Mouse (Mus musculus): Measurements from ENCODE around the gene Rbm44. TPM values are rescaled to one million over a fixed set of nuclear protein-coding genes. Genes with fewer than 3 reads are reported as not detected.

The Rbm44 gene
- polyA plus RNA-seq, 1 experiment from 2014 or later: 0.37 TPM

DNA sequence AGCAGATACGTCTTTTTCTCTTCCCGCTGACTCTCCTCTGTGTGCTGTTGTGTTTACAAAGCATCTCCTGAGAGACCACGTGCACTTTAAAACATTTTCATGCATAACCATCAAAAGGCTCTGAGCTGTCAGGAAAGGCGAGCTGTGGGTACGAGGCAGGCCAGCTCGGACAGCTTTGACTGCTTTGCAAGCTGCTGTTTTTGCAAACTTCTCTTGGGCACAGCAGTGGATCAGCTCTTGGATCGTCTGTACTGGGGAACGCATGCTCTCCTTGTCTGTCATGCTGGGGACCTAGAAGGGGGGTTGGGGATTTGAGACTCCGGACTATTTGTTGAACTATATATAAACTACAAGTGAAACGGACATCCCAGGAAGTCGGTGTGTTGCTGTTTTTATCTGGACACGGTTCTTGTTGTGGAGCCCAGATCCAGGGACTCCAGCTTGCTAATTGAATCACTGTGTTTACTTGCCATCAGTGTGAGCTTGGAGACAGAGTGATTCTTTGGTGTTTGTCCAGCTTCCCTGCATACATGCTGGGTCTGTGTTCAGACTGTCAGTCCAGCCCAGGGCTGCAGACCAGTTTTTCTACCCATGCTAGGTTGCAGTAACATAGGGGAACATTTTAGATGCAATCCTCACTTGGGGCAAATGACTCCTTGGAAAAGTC, 37.0 kb downstream of the Rbm44 start:
- H3K27ac ChIP-seq (ENCODE audit: low read depth, low read length): no peak overlapping the region
- 0 out of 2 replicates have a peak, but pooled peaks cover 2% of the 10 kb centered on the region for H3K4me1 ChIP-seq (ENCODE audit: control insufficient read depth, insufficient read depth, low read length)
- H3K27me3 ChIP-seq (ENCODE audit: control insufficient read depth, insufficient read depth, low read length): peaks cover 14% of the 10 kb centered on the region
- no peak overlapping the region for H3K9ac ChIP-seq (ENCODE audit: low read length)
- no peak for DNase-seq (ENCODE audit: low spot score, missing footprints)
- H3K4me2 ChIP-seq: no peak overlapping the region
- no peaks in the 10 kb centered on the region for H3K9me3 ChIP-seq (ENCODE audit: control insufficient read depth, low read length)
- 54% methylated on average over 12 of the region's 12 CpGs for WGBS
- H3K4me3 ChIP-seq (ENCODE audit: low read depth, low read length): no peak overlapping the region
- H3K36me3 ChIP-seq (ENCODE audit: control insufficient read depth, insufficient read depth, low read length): no peaks in the 10 kb centered on the region
- no peak for ATAC-seq (ENCODE audit: low FRiP score)

DNA sequence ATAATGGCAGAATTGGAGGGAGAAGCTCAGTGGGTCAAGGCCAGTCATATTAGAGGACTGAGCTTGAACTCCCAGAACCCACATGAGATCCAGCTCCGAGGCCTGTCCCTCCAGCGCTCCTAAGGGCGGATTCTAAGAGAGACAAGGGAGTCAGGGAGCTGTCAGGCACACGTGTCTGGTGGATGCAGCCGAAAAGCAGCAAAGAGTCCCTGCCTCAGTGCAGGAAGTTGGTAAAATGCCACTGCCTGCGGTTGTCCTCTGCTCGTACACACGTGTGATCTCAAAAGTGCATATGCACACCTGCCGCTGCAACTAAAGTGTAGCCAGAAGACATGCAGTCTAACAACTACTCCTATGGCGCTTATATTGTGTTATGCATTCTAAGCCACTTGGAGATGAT, 38.4 kb downstream of the Rbm44 start:
- Histone ChIP-seq H3K4me2 (no peak overlapping the region), H3K4me3 (ENCODE audit: low read depth, low read length) (no peak overlapping the region), H3K36me3 (ENCODE audit: control insufficient read depth, insufficient read depth, low read length) (no peaks in the 10 kb centered on the region), H3K9ac (ENCODE audit: low read length) (no peak overlapping the region), H3K4me1 (ENCODE audit: control insufficient read depth, insufficient read depth, low read length) (0 out of 2 replicates have a peak, but pooled peaks cover 2% of the 10 kb centered on the region), H3K9me3 (ENCODE audit: control insufficient read depth, low read length) (no peaks in the 10 kb centered on the region), H3K27me3 (ENCODE audit: control insufficient read depth, insufficient read depth, low read length) (peaks cover 14% of the 10 kb centered on the region), H3K27ac (ENCODE audit: low read depth, low read length) (no peak overlapping the region)
- WGBS: 86% methylated on average over 10 of the region's 10 CpGs
- ATAC-seq (ENCODE audit: low FRiP score) (no peak), DNase-seq (ENCODE audit: low spot score, missing footprints) (no peak)

DNA sequence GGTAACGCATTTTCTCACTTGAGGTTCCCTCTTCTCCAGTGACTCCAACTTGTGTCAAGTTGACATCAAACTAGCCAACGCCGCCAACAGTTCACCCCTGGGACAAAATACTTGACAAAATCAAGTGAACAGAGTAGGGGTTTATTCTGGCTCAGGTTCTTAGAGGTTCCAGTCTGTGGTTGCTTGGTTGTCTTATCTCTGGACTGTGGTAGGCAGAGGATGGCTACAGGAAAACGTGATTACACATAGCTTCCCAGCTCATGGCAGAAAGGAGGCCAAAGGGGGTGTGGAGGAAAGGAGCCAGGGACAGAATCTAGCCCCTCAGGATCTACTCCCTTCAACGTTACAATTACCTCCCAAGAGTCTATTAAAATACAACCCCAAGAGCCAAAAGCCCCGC, 41.8 kb downstream of the Rbm44 start:
- H3K9me3 ChIP-seq (ENCODE audit: control insufficient read depth, low read length): no peaks in the 10 kb centered on the region
- no peak overlapping the region for H3K9ac ChIP-seq (ENCODE audit: low read length)
- no peaks in the 10 kb centered on the region for H3K36me3 ChIP-seq (ENCODE audit: control insufficient read depth, insufficient read depth, low read length)
- 85% methylated on average over 6 of the region's 6 CpGs for WGBS
- no peak overlapping the region for H3K4me3 ChIP-seq (ENCODE audit: low read depth, low read length)
- no peak for DNase-seq (ENCODE audit: low spot score, missing footprints)
- ATAC-seq (ENCODE audit: low FRiP score): no peak
- no peaks in the 10 kb centered on the region for H3K4me1 ChIP-seq (ENCODE audit: control insufficient read depth, insufficient read depth, low read length)
- no peak overlapping the region for H3K4me2 ChIP-seq
- H3K27me3 ChIP-seq (ENCODE audit: control insufficient read depth, insufficient read depth, low read length): no peaks in the 10 kb centered on the region
- H3K27ac ChIP-seq (ENCODE audit: low read depth, low read length): no peak overlapping the region

GRCm38 (mm10) chr1:91187315-91187714, 42.4 kb downstream of the Rbm44 start:
- H3K4me2 ChIP-seq: no peak overlapping the region
- no peak overlapping the region for H3K27ac ChIP-seq (ENCODE audit: low read depth, low read length)
- DNase-seq (ENCODE audit: low spot score, missing footprints) (no peak), ATAC-seq (ENCODE audit: low FRiP score) (no peak)
- H3K27me3 ChIP-seq (ENCODE audit: control insufficient read depth, insufficient read depth, low read length): no peaks in the 10 kb centered on the region
- no peak overlapping the region for H3K9ac ChIP-seq (ENCODE audit: low read length)
- H3K9me3 ChIP-seq (ENCODE audit: control insufficient read depth, low read length): no peaks in the 10 kb centered on the region
- H3K36me3 ChIP-seq (ENCODE audit: control insufficient read depth, insufficient read depth, low read length): no peaks in the 10 kb centered on the region
- no peaks in the 10 kb centered on the region for H3K4me1 ChIP-seq (ENCODE audit: control insufficient read depth, insufficient read depth, low read length)
- H3K4me3 ChIP-seq (ENCODE audit: low read depth, low read length): no peak overlapping the region
- 93% methylated on average over 5 of the region's 5 CpGs for WGBS

DNA sequence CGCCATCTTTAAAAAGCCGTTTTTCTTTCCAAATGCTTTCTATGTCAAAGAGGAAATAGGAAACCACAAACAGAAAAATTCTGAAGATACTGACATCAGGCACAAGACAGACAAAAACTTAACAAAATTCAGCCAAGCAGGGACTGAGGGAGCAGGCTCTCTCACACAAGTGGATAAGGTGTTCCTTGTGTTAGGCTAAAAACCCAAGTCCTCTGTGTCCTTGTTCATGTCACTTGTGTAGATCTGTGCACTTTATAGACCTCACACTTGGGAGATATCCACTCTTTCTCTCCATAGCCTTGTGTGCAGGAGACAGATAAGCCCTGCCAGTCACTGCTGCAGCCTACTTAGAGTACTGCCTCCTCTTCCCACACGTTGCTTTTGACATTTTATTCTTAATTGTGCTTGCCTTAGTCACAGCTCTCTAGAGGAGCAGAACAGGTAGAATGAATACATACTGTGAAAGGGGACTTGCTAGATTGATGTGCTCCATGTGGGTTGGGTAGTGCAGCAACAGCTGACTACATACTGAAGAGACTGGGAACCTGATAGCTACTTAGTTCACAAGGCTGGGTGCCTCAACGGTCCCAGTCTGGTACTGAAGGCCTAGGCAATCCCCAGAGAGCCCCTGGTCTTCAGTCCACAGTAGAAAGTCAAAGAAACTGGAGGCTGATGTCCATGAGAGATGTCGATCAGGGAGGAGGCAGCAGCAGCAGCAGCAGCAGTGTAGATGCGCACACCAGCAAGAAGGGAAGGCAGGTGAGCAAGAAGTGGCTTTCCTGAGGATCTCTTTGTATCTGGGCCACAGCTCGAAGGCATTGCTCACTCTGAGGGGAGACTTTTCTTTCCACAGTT, 43.1 kb downstream of the Rbm44 start:
- no peak overlapping the region for H3K4me2 ChIP-seq
- DNase-seq (ENCODE audit: low spot score, missing footprints): no peak
- H3K4me3 ChIP-seq (ENCODE audit: low read depth, low read length): no peak overlapping the region
- no peak overlapping the region for H3K27ac ChIP-seq (ENCODE audit: low read depth, low read length)
- no peaks in the 10 kb centered on the region for H3K36me3 ChIP-seq (ENCODE audit: control insufficient read depth, insufficient read depth, low read length)
- H3K9ac ChIP-seq (ENCODE audit: low read length): no peak overlapping the region
- no peak for ATAC-seq (ENCODE audit: low FRiP score)
- no peaks in the 10 kb centered on the region for H3K27me3 ChIP-seq (ENCODE audit: control insufficient read depth, insufficient read depth, low read length)
- H3K4me1 ChIP-seq (ENCODE audit: control insufficient read depth, insufficient read depth, low read length): no peaks in the 10 kb centered on the region
- WGBS: 89% methylated on average over 7 of the region's 7 CpGs
- no peaks in the 10 kb centered on the region for H3K9me3 ChIP-seq (ENCODE audit: control insufficient read depth, low read length)

DNA sequence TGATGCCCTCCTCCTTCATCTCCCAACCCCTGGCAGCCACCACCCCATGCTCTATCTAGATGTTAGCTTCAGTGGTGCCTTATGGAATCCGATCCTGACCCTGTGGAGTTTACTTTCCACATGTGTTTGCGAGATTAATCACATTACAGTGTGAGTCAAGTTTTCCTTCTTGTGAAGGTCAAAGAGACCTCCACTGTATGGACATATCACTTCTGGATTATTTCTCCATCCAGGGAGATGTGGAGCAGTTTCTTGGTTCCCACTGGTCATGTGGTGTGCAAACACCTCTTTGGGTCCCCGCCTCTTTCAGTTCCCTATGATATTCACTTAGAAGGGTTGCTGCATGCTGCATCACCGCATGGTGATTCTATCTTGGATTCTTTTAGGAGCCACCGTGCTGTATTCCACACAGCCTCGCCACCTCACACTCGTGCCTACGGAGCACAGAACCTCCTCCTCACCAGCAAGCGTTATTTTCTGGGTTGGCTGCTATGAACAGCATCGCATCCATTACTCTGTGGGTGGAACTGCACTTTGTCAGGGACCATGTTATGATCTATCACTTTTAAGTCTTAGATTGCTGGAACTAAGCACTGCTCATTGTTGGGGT, 44.1 kb downstream of the Rbm44 start:
- no peaks in the 10 kb centered on the region for H3K4me1 ChIP-seq (ENCODE audit: control insufficient read depth, insufficient read depth, low read length)
- no peak overlapping the region for H3K4me3 ChIP-seq (ENCODE audit: low read depth, low read length)
- no peaks in the 10 kb centered on the region for H3K9me3 ChIP-seq (ENCODE audit: control insufficient read depth, low read length)
- DNase-seq (ENCODE audit: low spot score, missing footprints) (no peak), ATAC-seq (ENCODE audit: low FRiP score) (no peak)
- 96% methylated on average over 10 of the region's 10 CpGs for WGBS
- H3K27ac ChIP-seq (ENCODE audit: low read depth, low read length): no peak overlapping the region
- H3K36me3 ChIP-seq (ENCODE audit: control insufficient read depth, insufficient read depth, low read length): no peaks in the 10 kb centered on the region
- no peak overlapping the region for H3K4me2 ChIP-seq
- no peak overlapping the region for H3K9ac ChIP-seq (ENCODE audit: low read length)
- no peaks in the 10 kb centered on the region for H3K27me3 ChIP-seq (ENCODE audit: control insufficient read depth, insufficient read depth, low read length)

- ATAC-seq (ENCODE audit: low FRiP score) (no peak), DNase-seq (ENCODE audit: low spot score, missing footprints) (no peak)
- no peaks in the 10 kb centered on the region for H3K4me1 ChIP-seq (ENCODE audit: control insufficient read depth, insufficient read depth, low read length)
- H3K27me3 ChIP-seq (ENCODE audit: control insufficient read depth, insufficient read depth, low read length): no peaks in the 10 kb centered on the region
- no peak overlapping the region for H3K4me2 ChIP-seq
- no peak overlapping the region for H3K27ac ChIP-seq (ENCODE audit: low read depth, low read length)
- H3K9me3 ChIP-seq (ENCODE audit: control insufficient read depth, low read length): no peaks in the 10 kb centered on the region
- 86% methylated on average over 8 of the region's 8 CpGs for WGBS
- H3K4me3 ChIP-seq (ENCODE audit: low read depth, low read length): no peak overlapping the region
- no peaks in the 10 kb centered on the region for H3K36me3 ChIP-seq (ENCODE audit: control insufficient read depth, insufficient read depth, low read length)
- no peak overlapping the region for H3K9ac ChIP-seq (ENCODE audit: low read length)
Observed at GRCm38 (mm10) chr1:91192184-91192583, 47.3 kb downstream of the Rbm44 start.

DNA sequence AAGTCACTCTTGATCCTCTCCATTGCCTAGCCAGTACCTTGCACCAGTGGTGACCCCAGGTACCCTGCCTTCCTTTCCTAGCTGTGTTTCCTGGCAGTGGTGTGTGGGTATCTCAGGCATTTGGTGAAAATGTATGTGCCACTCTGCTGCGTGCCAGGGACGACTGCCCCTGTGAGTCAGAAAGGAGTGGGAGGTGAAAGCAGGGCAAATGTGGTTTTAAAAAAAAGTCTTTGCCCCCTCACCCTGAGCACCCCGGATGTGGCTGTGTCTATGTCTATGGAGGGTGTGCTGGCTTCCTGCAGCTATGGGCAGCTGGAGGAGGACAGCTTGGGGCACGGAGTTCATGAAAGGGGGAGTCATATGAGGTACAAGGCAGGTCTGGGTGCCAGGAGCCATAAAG, 48.4 kb downstream of the Rbm44 start:
- ATAC-seq (ENCODE audit: low FRiP score) (no peak), DNase-seq (ENCODE audit: low spot score, missing footprints) (no peak)
- no peak overlapping the region for H3K4me3 ChIP-seq (ENCODE audit: low read depth, low read length)
- H3K36me3 ChIP-seq (ENCODE audit: control insufficient read depth, insufficient read depth, low read length): no peaks in the 10 kb centered on the region
- H3K27ac ChIP-seq (ENCODE audit: low read depth, low read length): no peak overlapping the region
- no peaks in the 10 kb centered on the region for H3K9me3 ChIP-seq (ENCODE audit: control insufficient read depth, low read length)
- H3K4me1 ChIP-seq (ENCODE audit: control insufficient read depth, insufficient read depth, low read length): no peaks in the 10 kb centered on the region
- H3K4me2 ChIP-seq: no peak overlapping the region
- no peaks in the 10 kb centered on the region for H3K27me3 ChIP-seq (ENCODE audit: control insufficient read depth, insufficient read depth, low read length)
- no peak overlapping the region for H3K9ac ChIP-seq (ENCODE audit: low read length)
- WGBS: 75% methylated on average over 4 of the region's 4 CpGs

DNA sequence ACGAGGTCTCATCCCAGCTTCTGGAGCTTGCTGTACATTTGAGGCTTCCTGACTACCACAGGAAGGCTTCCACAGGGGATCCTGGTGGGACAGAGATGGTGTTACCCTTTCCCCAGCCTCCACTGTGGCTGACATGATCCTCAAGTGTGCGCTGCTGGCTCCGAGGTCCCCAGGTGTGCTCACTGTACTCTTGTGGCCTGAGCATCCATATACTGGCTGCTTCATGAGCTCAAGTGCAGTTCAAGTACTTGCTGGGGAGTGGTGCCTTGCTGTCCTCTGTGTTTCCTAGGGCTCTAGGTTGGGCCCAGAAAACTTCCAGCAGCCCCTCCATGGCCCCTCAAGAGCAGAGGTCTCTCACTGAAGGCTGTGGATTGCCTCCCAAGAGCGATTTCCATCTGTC, 48.8 kb downstream of the Rbm44 start:
- Histone ChIP-seq H3K4me2 (no peak overlapping the region), H3K4me1 (ENCODE audit: control insufficient read depth, insufficient read depth, low read length) (no peaks in the 10 kb centered on the region), H3K27ac (ENCODE audit: low read depth, low read length) (no peak overlapping the region), H3K4me3 (ENCODE audit: low read depth, low read length) (no peak overlapping the region), H3K27me3 (ENCODE audit: control insufficient read depth, insufficient read depth, low read length) (no peaks in the 10 kb centered on the region), H3K9me3 (ENCODE audit: control insufficient read depth, low read length) (no peaks in the 10 kb centered on the region), H3K36me3 (ENCODE audit: control insufficient read depth, insufficient read depth, low read length) (no peaks in the 10 kb centered on the region), H3K9ac (ENCODE audit: low read length) (no peak overlapping the region)
- ATAC-seq (ENCODE audit: low FRiP score) (no peak), DNase-seq (ENCODE audit: low spot score, missing footprints) (no peak)
- 80% methylated on average over 4 of the region's 4 CpGs for WGBS

All from midbrain, embryonic 11.5 days (tissue).